Mouse (Mus musculus) C2C12 (cell line): ENCODE results near the gene Vapb.

ENCODE experiments used
- CTCF ChIP-seq: IDR thresholded peaks from one replicate; pipeline ENCODE4 v1.5.1; 2011; ENCODE audit not compliant: control insufficient read depth, insufficient read depth, insufficient read length
- MYOD1 ChIP-seq: IDR thresholded peaks from one replicate; pipeline ENCODE4 v1.6.1; 2011; ENCODE audit warnings: low read depth; ENCODE audit not compliant: control insufficient read depth, insufficient read length

GRCm38 (mm10) chr2:173813071-173813470, 75.8 kb downstream of the Vapb start:
- TF ChIP-seq CTCF = no peak
- TF ChIP-seq MYOD1 = no peak
